Mouse (Mus musculus): Measurements from ENCODE around the gene S100a11. TPM values are rescaled to one million over a fixed set of nuclear protein-coding genes. Genes with fewer than 3 reads are reported as not detected.

Gene S100a11
- polyA plus RNA-seq (2015; fragmentation: Nextera tagmentation; extraction: Ambion mirVana), result 2,066 and 2,191 TPM in 2 replicates

- Histone ChIP-seq H3K4me3 (replicated peaks; ENCODE audit: low read depth, low read length) (peak within 1 kb of the TSS; percentile 83), H3K36me3 (ENCODE audit: insufficient read depth, low read length) (0 out of 2 replicates have a peak, but pooled peaks cover 3% of the 10 kb centered on the region), H3K4me2 (ENCODE audit: low read length) (peak within 1 kb of the TSS; percentile 58), H3K4me1 (replicated peaks; ENCODE audit: insufficient read depth, low read length) (peaks cover 15% of the 10 kb centered on the region; the same call in 1 of the 2 replicates), H3K9ac (ENCODE audit: low read depth, low read length) (peak within 1 kb of the TSS; percentile 77), H3K27ac (peak within 1 kb of the TSS; percentile 96), H3K27me3 (ENCODE audit: insufficient read depth, low read length) (no peaks in the 10 kb centered on the region), H3K9me3 (replicated peaks; ENCODE audit: low read length) (no peaks in the 10 kb centered on the region)
- DNase-seq (ENCODE audit: low spot score), result peak; percentile 93
- WGBS, result under 1% methylated on average over 38 of the region's 38 CpGs
- ATAC-seq (replicated peaks; ENCODE audit: low FRiP score, low read depth), result peak; percentile 97
- 0 out of 2 replicates have a peak, but pooled peaks have one; percentile 9 for TF ChIP-seq CTCF (IDR thresholded peaks at IDR 0.05; ENCODE audit: low read depth)
Measured at GRCm38 (mm10) chr3:93520330-93521193, at the start of gene S100a11. TSS of gene S100a11 (plus strand) at chr3:93520488.

GRCm38 (mm10) chr3:93480053-93480452 is 40.2 kb upstream of the S100a11 start:
- Histone ChIP-seq H3K9me3 (replicated peaks; ENCODE audit: low read length) (no peaks in the 10 kb centered on the region), H3K27me3 (ENCODE audit: insufficient read depth, low read length) (no peaks in the 10 kb centered on the region), H3K4me1 (replicated peaks; ENCODE audit: insufficient read depth, low read length) (no peaks in the 10 kb centered on the region), H3K4me3 (replicated peaks; ENCODE audit: low read depth, low read length) (no peak overlapping the region), H3K9ac (ENCODE audit: low read depth, low read length) (no peak overlapping the region), H3K4me2 (ENCODE audit: low read length) (no peak overlapping the region), H3K36me3 (ENCODE audit: insufficient read depth, low read length) (no peaks in the 10 kb centered on the region), H3K27ac (no peak overlapping the region)
- 87% methylated on average over 1 of the region's 1 CpGs for WGBS
- TF ChIP-seq CTCF (IDR thresholded peaks at IDR 0.05; ENCODE audit: low read depth), result no peak
- no peak for DNase-seq (ENCODE audit: low spot score)
- ATAC-seq (replicated peaks; ENCODE audit: low FRiP score, low read depth), result no peak

DNA sequence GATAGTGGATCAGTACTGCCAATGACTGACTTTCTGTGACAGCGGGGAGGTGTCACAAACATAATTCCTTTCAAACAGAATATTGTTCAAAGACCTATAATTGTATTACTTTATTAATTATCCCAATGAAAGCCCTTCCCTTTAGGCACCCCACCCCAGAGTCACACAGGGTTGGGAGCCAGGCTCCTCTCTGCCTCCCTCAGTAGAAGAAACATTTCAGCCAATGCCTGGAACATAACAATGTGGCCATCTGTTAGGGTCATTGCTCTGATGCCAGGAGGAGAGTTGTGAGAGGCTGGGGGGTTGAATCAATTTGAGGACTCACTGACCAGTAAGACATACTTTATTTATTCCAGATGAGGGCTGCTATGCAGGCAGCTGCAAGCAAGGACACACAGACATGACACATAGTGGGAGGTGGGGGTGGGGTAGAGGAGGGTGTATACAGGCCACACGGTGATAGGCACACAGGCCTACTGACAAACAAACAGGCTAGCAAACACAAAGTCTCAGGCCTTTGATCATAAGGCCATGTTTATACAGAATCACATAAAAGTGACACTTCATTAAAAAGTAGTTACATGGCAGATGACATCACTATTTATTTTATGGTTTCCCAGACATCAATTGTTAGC is 38.2 kb upstream of the S100a11 start:
- no peak for ATAC-seq (replicated peaks; ENCODE audit: low FRiP score, low read depth)
- Histone ChIP-seq H3K27ac (no peak overlapping the region), H3K9me3 (replicated peaks; ENCODE audit: low read length) (no peaks in the 10 kb centered on the region), H3K27me3 (ENCODE audit: insufficient read depth, low read length) (no peaks in the 10 kb centered on the region), H3K4me2 (ENCODE audit: low read length) (no peak overlapping the region), H3K4me3 (replicated peaks; ENCODE audit: low read depth, low read length) (no peak overlapping the region), H3K4me1 (replicated peaks; ENCODE audit: insufficient read depth, low read length) (no peaks in the 10 kb centered on the region), H3K9ac (ENCODE audit: low read depth, low read length) (no peak overlapping the region), H3K36me3 (ENCODE audit: insufficient read depth, low read length) (no peaks in the 10 kb centered on the region)
- no peak for DNase-seq (ENCODE audit: low spot score)
- TF ChIP-seq CTCF (IDR thresholded peaks at IDR 0.05; ENCODE audit: low read depth), result no peak
- 68% methylated on average over 2 of the region's 2 CpGs for WGBS

- 86% methylated on average over 3 of the region's 3 CpGs for WGBS
- Histone ChIP-seq H3K27me3 (ENCODE audit: insufficient read depth, low read length) (no peaks in the 10 kb centered on the region), H3K9me3 (replicated peaks; ENCODE audit: low read length) (no peaks in the 10 kb centered on the region), H3K4me1 (replicated peaks; ENCODE audit: insufficient read depth, low read length) (no peaks in the 10 kb centered on the region), H3K9ac (ENCODE audit: low read depth, low read length) (no peak overlapping the region), H3K4me2 (ENCODE audit: low read length) (no peak overlapping the region), H3K36me3 (ENCODE audit: insufficient read depth, low read length) (no peaks in the 10 kb centered on the region), H3K27ac (no peak overlapping the region), H3K4me3 (replicated peaks; ENCODE audit: low read depth, low read length) (no peak overlapping the region)
- TF ChIP-seq CTCF (IDR thresholded peaks at IDR 0.05; ENCODE audit: low read depth), result no peak
- ATAC-seq (replicated peaks; ENCODE audit: low FRiP score, low read depth) (no peak), DNase-seq (ENCODE audit: low spot score) (no peak)
Measured at GRCm38 (mm10) chr3:93485611-93486010, 34.7 kb upstream of the S100a11 start.

- no peak for TF ChIP-seq CTCF (IDR thresholded peaks at IDR 0.05; ENCODE audit: low read depth)
- ATAC-seq (replicated peaks; ENCODE audit: low FRiP score, low read depth) (no peak; the same call in 1 of the 2 replicates), DNase-seq (ENCODE audit: low spot score) (no peak)
- Histone ChIP-seq H3K4me3 (replicated peaks; ENCODE audit: low read depth, low read length) (no peak overlapping the region), H3K9ac (ENCODE audit: low read depth, low read length) (no peak overlapping the region), H3K4me2 (ENCODE audit: low read length) (no peak overlapping the region), H3K9me3 (replicated peaks; ENCODE audit: low read length) (no peaks in the 10 kb centered on the region), H3K27ac (no peak overlapping the region), H3K27me3 (ENCODE audit: insufficient read depth, low read length) (no peaks in the 10 kb centered on the region), H3K36me3 (ENCODE audit: insufficient read depth, low read length) (no peaks in the 10 kb centered on the region), H3K4me1 (replicated peaks; ENCODE audit: insufficient read depth, low read length) (no peaks in the 10 kb centered on the region)
- 83% methylated on average over 2 of the region's 2 CpGs for WGBS
Measured at GRCm38 (mm10) chr3:93488541-93488940, 31.7 kb upstream of the S100a11 start.

DNA sequence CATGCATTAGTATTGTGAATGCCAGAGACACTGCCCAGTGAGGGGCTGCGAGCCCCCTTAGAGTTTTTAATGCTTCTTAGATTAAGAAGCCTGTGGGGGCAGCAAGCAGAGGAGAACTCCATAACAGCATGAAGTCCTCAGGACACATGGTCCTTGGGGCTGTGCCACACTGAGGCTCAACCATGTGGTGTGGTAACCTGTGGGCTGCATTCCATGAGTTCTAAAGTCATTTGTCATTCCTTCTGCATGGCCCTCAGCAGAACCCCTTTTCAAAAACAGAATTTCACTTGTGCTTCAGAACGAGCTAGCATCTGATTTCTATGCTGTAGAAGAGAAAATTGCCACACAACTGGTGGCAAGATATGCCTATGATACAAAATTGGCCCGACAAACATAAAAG is 28.1 kb upstream of the S100a11 start:
- Histone ChIP-seq H3K9me3 (replicated peaks; ENCODE audit: low read length) (no peaks in the 10 kb centered on the region), H3K4me3 (replicated peaks; ENCODE audit: low read depth, low read length) (no peak overlapping the region), H3K4me2 (ENCODE audit: low read length) (no peak overlapping the region), H3K27me3 (ENCODE audit: insufficient read depth, low read length) (no peaks in the 10 kb centered on the region), H3K4me1 (replicated peaks; ENCODE audit: insufficient read depth, low read length) (no peaks in the 10 kb centered on the region), H3K27ac (no peak overlapping the region), H3K9ac (ENCODE audit: low read depth, low read length) (no peak overlapping the region), H3K36me3 (ENCODE audit: insufficient read depth, low read length) (no peaks in the 10 kb centered on the region)
- no peak for ATAC-seq (replicated peaks; ENCODE audit: low FRiP score, low read depth)
- no peak for TF ChIP-seq CTCF (IDR thresholded peaks at IDR 0.05; ENCODE audit: low read depth)
- WGBS, result 83% methylated on average over 3 of the region's 3 CpGs
- DNase-seq (ENCODE audit: low spot score), result no peak

Measured in kidney, postnatal 0 days (tissue).